Mouse (Mus musculus): ENCODE data around the gene Gm21969.

GRCm38 (mm10) chr4:139703468-139703867 is 100.5 kb downstream of the Gm21969 start:
- TF ChIP-seq CTCF (IDR thresholded peaks at IDR 0.05; ENCODE audit: low read depth, low read length) (no peak), POLR2AphosphoS5 (IDR thresholded peaks at IDR 0.05; ENCODE audit: insufficient replicate concordance, low read depth, low read length) (no peak), TAL1 (conservative IDR thresholded peaks at IDR 0.05; ENCODE audit: low read depth, low read length) (no peak), GATA1 (IDR thresholded peaks at IDR 0.05; ENCODE audit: borderline replicate concordance, low read length) (no peak)

All from G1E (cell line).